Mouse (Mus musculus): ENCODE results near the gene Plxdc2. TPM values are rescaled to one million over a fixed set of nuclear protein-coding genes. Genes with fewer than 3 reads are reported as not detected.

The Plxdc2 gene
- total RNA-seq, 2 experiments from 2014 or later, result 0.29 to 0.52 TPM

- ATAC-seq (replicated peaks; ENCODE audit: poor library complexity), result no peak
Measured at GRCm38 (mm10) chr2:16559287-16559686, 203.2 kb downstream of the Plxdc2 start.

GRCm38 (mm10) chr2:16568263-16568662 is 212.2 kb downstream of the Plxdc2 start:
- ATAC-seq (replicated peaks; ENCODE audit: poor library complexity), result no peak

- ATAC-seq (replicated peaks; ENCODE audit: poor library complexity), result no peak
Measured at GRCm38 (mm10) chr2:16571169-16571751, 215.2 kb downstream of the Plxdc2 start.

- no peak for ATAC-seq (replicated peaks; ENCODE audit: poor library complexity)
Measured at GRCm38 (mm10) chr2:16576566-16576965, 220.5 kb downstream of the Plxdc2 start.

GRCm38 (mm10) chr2:16578153-16578552 is 222.0 kb downstream of the Plxdc2 start:
- ATAC-seq (replicated peaks; ENCODE audit: poor library complexity), result no peak

GRCm38 (mm10) chr2:16588546-16588945 is 232.4 kb downstream of the Plxdc2 start:
- 0 out of 2 replicates have a peak, but pooled peaks have one; percentile 31 for ATAC-seq (replicated peaks; ENCODE audit: poor library complexity)

GRCm38 (mm10) chr2:16595451-16595850 is 239.3 kb downstream of the Plxdc2 start:
- no peak for ATAC-seq (replicated peaks; ENCODE audit: poor library complexity)

GRCm38 (mm10) chr2:16598231-16598630 is 242.1 kb downstream of the Plxdc2 start:
- no peak for ATAC-seq (replicated peaks; ENCODE audit: poor library complexity)

GRCm38 (mm10) chr2:16604291-16604690 is 248.2 kb downstream of the Plxdc2 start:
- ATAC-seq (replicated peaks; ENCODE audit: poor library complexity), result no peak

- ATAC-seq (replicated peaks; ENCODE audit: poor library complexity), result no peak
Measured at GRCm38 (mm10) chr2:16607792-16608586, 251.9 kb downstream of the Plxdc2 start.

- ATAC-seq (replicated peaks; ENCODE audit: poor library complexity), result no peak
Measured at GRCm38 (mm10) chr2:16642061-16642460, 286.0 kb downstream of the Plxdc2 start.

- no peak for ATAC-seq (replicated peaks; ENCODE audit: poor library complexity)
Measured at GRCm38 (mm10) chr2:16651713-16652112, 295.6 kb downstream of the Plxdc2 start.

GRCm38 (mm10) chr2:16664516-16664915 is 308.4 kb downstream of the Plxdc2 start:
- ATAC-seq (replicated peaks; ENCODE audit: poor library complexity), result no peak

- ATAC-seq (replicated peaks; ENCODE audit: poor library complexity), result no peak
Measured at GRCm38 (mm10) chr2:16668391-16668790, 312.3 kb downstream of the Plxdc2 start.

GRCm38 (mm10) chr2:16682905-16683304 is 326.8 kb downstream of the Plxdc2 start:
- ATAC-seq (replicated peaks; ENCODE audit: poor library complexity), result no peak

- no peak for ATAC-seq (replicated peaks; ENCODE audit: poor library complexity)
Measured at GRCm38 (mm10) chr2:16683739-16684138, 327.6 kb downstream of the Plxdc2 start.

- ATAC-seq (replicated peaks; ENCODE audit: poor library complexity), result no peak
Measured at GRCm38 (mm10) chr2:16684529-16684928, 328.4 kb downstream of the Plxdc2 start.

GRCm38 (mm10) chr2:16696390-16696789 is 340.3 kb downstream of the Plxdc2 start:
- ATAC-seq (replicated peaks; ENCODE audit: poor library complexity), result no peak

GRCm38 (mm10) chr2:16697181-16697580 is 341.1 kb downstream of the Plxdc2 start:
- no peak for ATAC-seq (replicated peaks; ENCODE audit: poor library complexity)

- peak; percentile 69 for ATAC-seq (replicated peaks; ENCODE audit: poor library complexity)
Measured at GRCm38 (mm10) chr2:16706227-16706626, 350.1 kb downstream of the Plxdc2 start.

- ATAC-seq (replicated peaks; ENCODE audit: poor library complexity), result no peak
Measured at GRCm38 (mm10) chr2:16709885-16710284, 353.8 kb downstream of the Plxdc2 start.

GRCm38 (mm10) chr2:16731033-16731432 is 374.9 kb downstream of the Plxdc2 start:
- ATAC-seq (replicated peaks; ENCODE audit: poor library complexity), result no peak

Data from megakaryocyte progenitor cell, adult 5-6 weeks (primary cell).